ENCODE assay signal across 8 mouse cellular contexts in the genomic region with DNA sequence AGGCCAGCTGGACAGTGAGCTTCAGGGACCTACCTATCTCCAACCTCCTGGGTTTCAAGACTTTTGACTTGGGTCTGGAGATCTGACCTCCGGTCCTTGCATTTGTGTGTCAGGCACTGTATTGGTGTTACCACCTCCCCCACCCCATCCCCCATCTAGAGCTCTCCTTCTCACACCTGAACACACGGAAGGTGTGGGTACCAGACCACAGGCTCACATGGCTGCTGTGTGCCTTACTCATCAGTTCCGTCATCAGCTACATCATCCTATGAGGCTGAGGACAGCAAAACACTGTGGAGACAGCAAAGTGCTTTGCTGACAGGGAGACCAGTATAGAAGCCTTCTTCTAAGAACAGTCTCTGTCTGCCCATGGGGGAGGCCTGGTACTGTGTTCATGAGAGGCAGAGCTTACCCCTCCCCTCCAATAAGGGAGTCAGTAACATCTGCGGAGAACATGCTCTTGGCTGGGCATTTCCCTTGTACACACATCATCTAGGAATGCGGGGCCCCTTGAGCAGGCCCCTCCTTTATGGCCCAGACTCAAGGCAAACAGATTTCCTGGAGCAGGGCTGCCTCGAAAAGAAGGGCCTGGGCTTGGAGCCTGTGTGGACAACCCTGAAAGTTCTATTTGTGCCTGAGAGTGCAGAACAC. TPM values are rescaled to one million over a fixed set of nuclear protein-coding genes. Genes with fewer than 3 reads are reported as not detected.
DNase-seq lines count a peak whose midpoint lies in the region; ATAC-seq and TF ChIP-seq lines count a peak whose summit lies in the region.
"Had no signal": no experiment of that assay in that cellular context is flagged by ENCODE, and none has a peak within 500 bp of the region (broad histone marks: within the 10 kb centered on the region; RNA-seq: fewer than 3 reads in every experiment).

No protein-coding gene starts in this region.

- peak overlapping the region; percentile 85 for H3K27ac ChIP-seq in embryonic facial prominence, embryonic 14.5 days (replicated peaks; ENCODE audit: low read depth, low read length)
- H3K27ac ChIP-seq in liver, adult 2 months (replicated peaks; ENCODE audit: insufficient read depth, low read depth, low read length), result no peak overlapping the region
- H3K27ac ChIP-seq: neural tube, embryonic 13.5 days had no signal

- peak; percentile 97 for ATAC-seq in embryonic facial prominence, embryonic 14.5 days (ENCODE audit: low read depth)
- no peak for ATAC-seq in cerebellum, adult (ENCODE audit: insufficient number of reproducible peaks, low FRiP score, low TSS enrichment)

- H3K9me3 ChIP-seq in embryonic facial prominence, embryonic 14.5 days (ENCODE audit: control insufficient read depth, low read length), result no peaks in the 10 kb centered on the region
- H3K9me3 ChIP-seq: neural tube, embryonic 13.5 days had no signal

- H3K79me2 ChIP-seq in liver, adult 2 months (ENCODE audit: control insufficient read depth, insufficient read depth, low read length), result no peaks in the 10 kb centered on the region

- DNase-seq in adrenal gland, postnatal 10 days, result peak; percentile 45
- peak; percentile 95 for DNase-seq in embryonic facial prominence, embryonic 14.5 days (ENCODE audit: low spot score)
- DNase-seq in heart, postnatal 25 days (ENCODE audit: low spot score), result peak; percentile 71
- DNase-seq in liver, adult 2 months (ENCODE audit: extremely low read depth, low read depth, low spot score), result peak; percentile 2
- DNase-seq in urinary bladder, postnatal 36 days (ENCODE audit: low spot score in 2 of 2), result peak; percentile 59 to 64
- no peak for DNase-seq in spleen, postnatal 4 days (ENCODE audit: low spot score in 2 of 2)

- H3K9ac ChIP-seq in embryonic facial prominence, embryonic 14.5 days (ENCODE audit: low read depth, low read length), result no peak overlapping the region
- H3K9ac ChIP-seq in liver, adult 2 months (ENCODE audit: low read depth, low read length), result no peak overlapping the region
- H3K9ac ChIP-seq: neural tube, embryonic 13.5 days had no signal

- no peaks in the 10 kb centered on the region for H3K27me3 ChIP-seq in embryonic facial prominence, embryonic 14.5 days (replicated peaks; ENCODE audit: control insufficient read depth, insufficient read depth, low read length)
- H3K27me3 ChIP-seq in liver, adult 2 months (ENCODE audit: control insufficient read depth, insufficient read depth, low read length), result no peaks in the 10 kb centered on the region
- H3K27me3 ChIP-seq: neural tube, embryonic 13.5 days had no signal

- WGBS in embryonic facial prominence, embryonic 14.5 days, result 40% methylated on average over 6 of the region's 6 CpGs
- 73% methylated on average over 6 of the region's 6 CpGs for WGBS in liver, adult 2 months

- H3K4me2 ChIP-seq in embryonic facial prominence, embryonic 14.5 days (ENCODE audit: low read depth, low read length), result no peak overlapping the region
- H3K4me2 ChIP-seq: neural tube, embryonic 13.5 days had no signal

- intact Hi-C loops in heart, postnatal 25 days (cut with DNase I), result no loop called here

- peaks cover 15% of the 10 kb centered on the region for H3K4me1 ChIP-seq in embryonic facial prominence, embryonic 14.5 days (ENCODE audit: control insufficient read depth, insufficient read depth, low read length)
- H3K4me1 ChIP-seq in liver, adult 2 months (ENCODE audit: control insufficient read depth, insufficient read depth, low read length), result no peaks in the 10 kb centered on the region

- TF ChIP-seq CTCF in liver, adult 2 months (IDR thresholded peaks at IDR 0.05; ENCODE audit: low read depth, low read length), result no peak

- TF ChIP-seq POLR2A in liver, adult 2 months (IDR thresholded peaks at IDR 0.05; ENCODE audit: extremely low read depth, insufficient read depth, low read length), result no peak

- no peaks in the 10 kb centered on the region for H3K36me3 ChIP-seq in embryonic facial prominence, embryonic 14.5 days (ENCODE audit: control insufficient read depth, insufficient read depth, low read length)
- no peaks in the 10 kb centered on the region for H3K36me3 ChIP-seq in liver, adult 2 months (ENCODE audit: control insufficient read depth, insufficient read depth, low read length)
- H3K36me3 ChIP-seq: neural tube, embryonic 13.5 days had no signal

- H3K4me3 ChIP-seq in embryonic facial prominence, embryonic 14.5 days (ENCODE audit: low read depth, low read length), result no peak overlapping the region
- no peak overlapping the region for H3K4me3 ChIP-seq in liver, adult 2 months (ENCODE audit: insufficient read depth, low read depth, low read length)
- H3K4me3 ChIP-seq: neural tube, embryonic 13.5 days had no signal

RNA-seq across cellular contexts. Expression of a gene that starts 19.6 kb away (rescaled TPM):
- 10 to 100 TPM; 19.0 to 21.0 TPM for total RNA-seq in adrenal gland, postnatal 10 days (2021)
- polyA plus RNA-seq in embryonic facial prominence, embryonic 14.5 days (2014; fragmentation: Nextera tagmentation; extraction: Ambion mirVana), result 86.4 and 95.9 TPM in 2 replicates
- total RNA-seq in heart, postnatal 25 days (2021), result 1 to 10 TPM; 6.3 to 8.9 TPM
- total RNA-seq in liver, adult 2 months (2014; rRNA removed), result 1.5 and 2.2 TPM in 2 replicates
- polyA plus RNA-seq in liver, adult 2 months (2012; rRNA removed), result 1.8 TPM in 2 replicates

Comparison
In these comparisons a context has a peak if more than half of its experiments do, and no peak if none do; other contexts are left out.
1. DNase-seq: peak in adrenal gland, postnatal 10 days (single experiment), embryonic facial prominence, embryonic 14.5 days (single experiment), heart, postnatal 25 days (single experiment), liver, adult 2 months (single experiment) and urinary bladder, postnatal 36 days (2 of 2); none in spleen, postnatal 4 days (0 of 2).